Mouse (Mus musculus): Measurements from ENCODE around the gene Endod1. TPM values are rescaled to one million over a fixed set of nuclear protein-coding genes. Genes with fewer than 3 reads are reported as not detected.

Endod1 gene
- 22.7 TPM for polyA plus RNA-seq (2014; fragmentation: Illumina TruSeq; extraction: RNeasy Lipid Tissue Mini Kit (QIAGEN cat#74804))

GRCm38 (mm10) chr9:14381353-14382055 lies at the start of gene Endod1:
Endod1 (minus strand) TSS chr9:14381507.

Other genes with a start within 250 kb of the Endod1 start
- gene Sesn3, start 106.4 kb downstream of the Endod1 start, polyA plus RNA-seq (2014; fragmentation: Illumina TruSeq; extraction: RNeasy Lipid Tissue Mini Kit (QIAGEN cat#74804)): 127 TPM
- gene Kdm4d, start 119.0 kb upstream of the Endod1 start, polyA plus RNA-seq (2014; fragmentation: Illumina TruSeq; extraction: RNeasy Lipid Tissue Mini Kit (QIAGEN cat#74804)): 0.31 TPM
- 296 TPM for gene Cwc15, start 119.1 kb upstream of the Endod1 start, polyA plus RNA-seq (2014; fragmentation: Illumina TruSeq; extraction: RNeasy Lipid Tissue Mini Kit (QIAGEN cat#74804))